Mouse (Mus musculus) neutrophil, adult 5-6 weeks (primary cell): Measurements from ENCODE around the gene Ilkap. TPM values are rescaled to one million over a fixed set of nuclear protein-coding genes. Genes with fewer than 3 reads are reported as not detected.

Experiments used
- total RNA-seq: library from RNA; stranded (forward); fragments of 200-1000 nt; gene quantifications from 2 replicates; pipeline ENCODE4 v1.2.3, GENCODE M21; 2017

The Ilkap gene
- total RNA-seq, 1 experiment from 2014 or later, result 140 TPM

Other genes starting within 250 kb of the Ilkap start
- gene Ramp1, start 219.0 kb downstream of the Ilkap start, total RNA-seq, result 10.1 and 10.8 TPM in 2 replicates
- 34.9 and 42.0 TPM in 2 replicates for gene Ube2f, start 148.5 kb downstream of the Ilkap start, total RNA-seq
- 19.5 and 21.2 TPM in 2 replicates for gene Scly, start 100.5 kb downstream of the Ilkap start, total RNA-seq
- gene Espnl, start 76.7 kb downstream of the Ilkap start, total RNA-seq, result 0.12 TPM in 2 replicates
- 0.12 TPM in 1 of 2 replicates, not detected in the other for gene Klhl30, start 47.8 kb downstream of the Ilkap start, total RNA-seq
- gene Erfe, start 32.4 kb downstream of the Ilkap start, total RNA-seq, result not detected in 2 replicates
- 19.1 and 25.7 TPM in 2 replicates for gene Hes6, start 15.2 kb upstream of the Ilkap start, total RNA-seq
- gene Per2, start 60.5 kb upstream of the Ilkap start, total RNA-seq, result 6.5 and 15.8 TPM in 2 replicates
- 7.2 and 8.4 TPM in 2 replicates for gene Traf3ip1, start 95.8 kb upstream of the Ilkap start, total RNA-seq
- gene Asb1, start 141.7 kb upstream of the Ilkap start, total RNA-seq, result 10.2 and 10.6 TPM in 2 replicates